Comparison of ENCODE assay signal across 8 mouse cellular contexts in genomic region chrX:101273875-101274738, GRCm38 (mm10). TPM values are rescaled to one million over a fixed set of nuclear protein-coding genes. Genes with fewer than 3 reads are reported as not detected.
DNase-seq lines count a peak whose midpoint lies in the region; ATAC-seq lines count a peak whose summit lies in the region.

Gene Med12 (plus strand): TSS chrX:101274030.

- 24% methylated on average over 51 of the region's 54 CpGs for WGBS in hindbrain, embryonic 12.5 days

- peak within 1 kb of the TSS; percentile 68 for H3K9ac ChIP-seq in hindbrain, embryonic 12.5 days

- peaks cover 7% of the 10 kb centered on the region; the same call in 1 of the 2 replicates for H3K27me3 ChIP-seq in hindbrain, embryonic 12.5 days

- peak; percentile 92 for DNase-seq in Muller cell, postnatal 12 days (ENCODE audit: inconsistent ontology term)
- DNase-seq in cerebellum, adult 9-11 months, result peak; percentile 93
- DNase-seq in frontal cortex, postnatal 10 days (ENCODE audit: low spot score in 2 of 2), result peak; percentile 79
- DNase-seq in layer of hippocampus, postnatal 14 days (ENCODE audit: low spot score in 2 of 2), result peak; percentile 71 to 82
- DNase-seq in lung, postnatal 14 days, result peak; percentile 89
- DNase-seq in retina, adult 2 months (ENCODE audit: low read depth, low spot score), result peak; percentile 59
- peak; percentile 84 to 88 for DNase-seq in thymus, postnatal 36 days

- peak within 1 kb of the TSS; percentile 70 for H3K27ac ChIP-seq in hindbrain, embryonic 12.5 days

- no peaks in the 10 kb centered on the region for H3K9me3 ChIP-seq in hindbrain, embryonic 12.5 days (replicated peaks)

- 0 out of 2 replicates have a peak, but pooled peaks cover 5% of the 10 kb centered on the region for H3K4me1 ChIP-seq in hindbrain, embryonic 12.5 days

- H3K4me2 ChIP-seq in hindbrain, embryonic 12.5 days (replicated peaks), result peak within 1 kb of the TSS; percentile 50

- peak; percentile 97 for ATAC-seq in hindbrain, embryonic 12.5 days (ENCODE audit: low FRiP score)

- peaks cover 12% of the 10 kb centered on the region; the same call in 1 of the 2 replicates for H3K36me3 ChIP-seq in hindbrain, embryonic 12.5 days

- peak within 1 kb of the TSS; percentile 48 for H3K4me3 ChIP-seq in hindbrain, embryonic 12.5 days

RNA-seq across cellular contexts. Expression of gene Med12, which starts in this region (rescaled TPM):
- polyA plus RNA-seq in hindbrain, embryonic 12.5 days (2016; fragmentation: Nextera tagmentation; extraction: Ambion mirVana), result 38.9 and 39.2 TPM in 2 replicates
- total RNA-seq in layer of hippocampus, postnatal 14 days (2021), result 10 to 100 TPM; 31.0 to 32.8 TPM

Comparison
In these comparisons a context has a peak if more than half of its experiments do, and no peak if none do; other contexts are left out.
1. Peak in every context shown above with its lines: DNase-seq, ATAC-seq, H3K4me3 ChIP-seq and H3K27ac ChIP-seq.